Mouse (Mus musculus): ENCODE results near the gene Tsc2.

DNA sequence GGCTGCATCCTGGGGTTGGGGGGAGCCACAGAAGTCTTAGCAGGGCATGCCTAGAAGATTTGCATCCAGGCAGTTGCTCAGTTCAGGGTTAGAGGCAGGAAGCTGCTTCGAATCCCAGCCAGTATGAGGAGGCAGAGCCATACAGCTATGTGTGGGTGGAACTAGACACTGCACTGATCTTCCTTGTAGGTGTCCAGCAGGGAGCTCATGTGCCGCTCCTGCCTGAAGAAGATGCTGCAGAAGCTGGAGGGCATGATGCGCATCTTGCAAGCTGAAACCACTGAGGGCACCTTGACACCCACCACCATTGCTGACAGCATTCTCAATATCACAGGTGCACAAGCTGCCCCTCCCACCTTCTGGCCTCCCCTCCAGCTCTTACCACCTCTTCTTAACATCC, 52.9 kb downstream of the Tsc2 start:
- TF ChIP-seq EP300 (IDR thresholded peaks at IDR 0.05; ENCODE audit: low read depth) (no peak), CTCF (IDR thresholded peaks at IDR 0.05; ENCODE audit: low read depth) (no peak)
